Mouse (Mus musculus) adrenal gland, postnatal 25 days (tissue): ENCODE results near the gene Zdhhc19. TPM values are rescaled to one million over a fixed set of nuclear protein-coding genes. Genes with fewer than 3 reads are reported as not detected.
"Not testable (repeated sequence)": the region's sequence is repeated elsewhere in the genome, so short reads cannot be mapped to it uniquely, and the experiment has no call there.

Experiments used
- DNase-seq: peaks from one replicate; pipeline ENCODE4 v3.0.0; 2021; ENCODE audit warnings: mixed read lengths
- total RNA-seq: library from RNA; stranded (reverse); gene quantifications from 2 replicates; pipeline ENCODE4 v1.2.3, GENCODE M21; 2021

Zdhhc19 gene
- total RNA-seq, 1 experiment from 2014 or later = not detected

DNA sequence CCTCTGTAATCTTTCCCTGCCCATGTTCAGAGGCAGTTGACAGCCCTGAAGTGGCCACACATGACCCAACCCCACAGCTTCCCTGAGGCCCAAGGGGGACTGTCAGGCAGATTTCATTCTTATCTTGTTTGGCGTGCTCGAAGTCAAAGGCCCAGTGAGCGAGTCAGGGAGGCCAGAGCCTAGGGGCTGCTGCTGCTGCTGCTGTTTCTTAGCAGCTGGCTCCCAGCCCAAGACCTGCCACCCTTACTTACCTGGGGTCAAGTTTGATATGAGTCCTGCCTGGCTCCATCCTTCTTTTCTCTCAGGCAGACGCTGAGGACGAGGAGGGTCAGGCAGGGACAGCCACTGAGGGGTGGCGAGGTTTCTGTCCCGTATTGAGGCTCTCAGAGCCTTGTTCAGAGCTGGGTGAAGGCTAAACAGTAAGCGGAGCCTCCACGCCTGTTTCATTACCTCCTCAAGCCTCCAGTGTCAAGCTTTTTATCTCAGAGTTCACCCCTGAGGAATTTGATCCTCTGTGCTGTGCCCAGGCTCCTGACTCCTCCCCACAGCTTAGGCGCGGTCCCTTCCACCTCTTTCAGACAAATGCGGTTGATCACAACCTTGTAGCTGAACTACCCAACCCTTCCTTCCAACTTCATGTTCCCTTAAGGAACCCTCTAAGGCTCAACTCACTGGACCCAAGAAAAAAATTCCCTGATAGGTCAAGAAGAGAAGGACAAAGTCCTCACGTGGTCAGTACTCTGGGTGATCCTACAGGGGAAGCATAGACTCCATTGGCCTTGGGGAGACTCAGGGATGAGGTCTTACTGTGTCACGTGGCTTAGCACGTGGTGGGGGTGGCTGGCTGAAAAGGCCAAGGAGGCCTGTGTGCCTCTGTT lies 8.6 kb upstream of the Zdhhc19 start, which contains the start of gene Slc51a:
Gene Slc51a (minus strand): TSS at position 646 of the 878 bp plus-strand sequence.
- DNase-seq = no peak

- no peak for DNase-seq
Measured at GRCm38 (mm10) chr16:32488939-32489338, 7.1 kb upstream of the Zdhhc19 start.

DNA sequence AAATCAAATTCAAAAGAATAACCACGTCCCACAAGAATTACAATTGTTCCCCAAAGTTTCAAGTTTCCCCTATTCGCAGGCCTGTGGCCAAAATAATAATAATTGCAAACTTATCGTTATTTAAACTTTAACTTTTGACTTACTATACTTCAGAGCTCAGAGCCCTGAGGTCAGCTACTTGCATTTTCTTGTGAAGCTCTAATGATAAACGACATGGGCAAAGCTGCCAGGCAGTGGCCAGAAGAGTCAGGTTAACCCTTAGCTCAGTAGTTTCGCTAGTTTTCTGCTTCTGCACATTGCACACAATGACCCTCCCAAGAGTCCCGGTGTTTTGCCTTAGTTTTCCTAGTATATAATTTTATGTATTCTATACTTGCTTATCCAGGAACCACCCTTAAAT lies 1.7 kb upstream of the Zdhhc19 start:
- not testable (repeated sequence) for DNase-seq

GRCm38 (mm10) chr16:32498996-32499395 lies 2.9 kb downstream of the Zdhhc19 start:
- no peak for DNase-seq

- DNase-seq = peak; percentile 89
Measured at GRCm38 (mm10) chr16:32499430-32500037, 3.5 kb downstream of the Zdhhc19 start.

- no peak for DNase-seq
Measured at GRCm38 (mm10) chr16:32501459-32501858, 5.4 kb downstream of the Zdhhc19 start.

DNA sequence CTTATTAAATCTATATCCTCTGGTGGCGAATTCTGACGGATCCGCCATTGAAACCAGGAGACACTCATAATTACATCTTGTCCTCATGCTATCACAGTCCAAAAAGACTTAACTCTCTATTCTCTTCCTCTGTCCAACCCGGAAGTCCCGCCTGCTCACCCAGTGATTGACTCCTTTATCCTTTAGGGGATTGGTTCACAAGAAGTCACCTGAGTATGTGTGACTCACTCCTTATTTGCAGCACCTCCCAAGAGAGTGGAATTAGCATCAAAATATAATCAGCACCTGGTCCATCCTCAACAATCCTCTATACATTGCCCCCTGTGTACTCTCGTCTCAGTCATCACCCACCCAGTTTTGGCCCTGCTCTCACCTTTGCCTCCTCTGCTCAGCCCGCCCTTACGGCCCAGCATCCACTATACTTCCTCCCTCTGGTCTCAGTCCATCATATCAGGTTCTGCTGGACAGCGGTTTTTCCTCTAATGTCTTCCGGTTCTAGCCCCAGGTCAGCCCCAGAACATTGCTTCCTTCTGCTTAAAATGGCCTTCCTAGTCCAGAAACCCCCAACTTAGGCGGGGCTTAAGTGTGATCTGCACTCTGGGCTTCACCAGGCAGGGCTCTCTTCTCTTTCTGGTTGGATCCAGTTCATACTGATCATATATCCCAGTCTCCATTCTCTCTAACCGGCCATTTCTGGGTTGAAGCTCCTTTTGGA lies 6.7 kb downstream of the Zdhhc19 start:
- no peak for DNase-seq

GRCm38 (mm10) chr16:32503633-32504032 lies 7.6 kb downstream of the Zdhhc19 start:
- DNase-seq = no peak

DNA sequence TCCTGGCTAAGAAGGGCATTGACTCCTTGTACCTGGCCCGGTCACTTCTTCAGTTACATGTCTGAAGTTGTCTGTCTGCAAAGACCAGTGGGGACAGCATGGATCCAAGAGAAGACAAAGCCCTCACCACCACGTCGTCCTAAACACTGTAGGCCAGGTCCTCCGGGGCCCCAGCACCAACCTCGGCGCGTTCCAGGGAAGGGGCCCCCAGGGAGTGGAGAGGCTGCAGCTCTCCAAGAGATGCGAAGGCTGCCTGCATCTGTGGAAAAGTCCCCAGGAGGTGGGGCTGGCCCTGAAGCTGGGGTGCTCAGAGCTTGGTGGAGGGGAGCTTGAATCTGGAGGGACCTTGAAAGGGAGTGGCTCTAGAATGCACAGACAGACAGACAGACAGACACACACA lies 10.2 kb downstream of the Zdhhc19 start:
- DNase-seq = no peak

DNA sequence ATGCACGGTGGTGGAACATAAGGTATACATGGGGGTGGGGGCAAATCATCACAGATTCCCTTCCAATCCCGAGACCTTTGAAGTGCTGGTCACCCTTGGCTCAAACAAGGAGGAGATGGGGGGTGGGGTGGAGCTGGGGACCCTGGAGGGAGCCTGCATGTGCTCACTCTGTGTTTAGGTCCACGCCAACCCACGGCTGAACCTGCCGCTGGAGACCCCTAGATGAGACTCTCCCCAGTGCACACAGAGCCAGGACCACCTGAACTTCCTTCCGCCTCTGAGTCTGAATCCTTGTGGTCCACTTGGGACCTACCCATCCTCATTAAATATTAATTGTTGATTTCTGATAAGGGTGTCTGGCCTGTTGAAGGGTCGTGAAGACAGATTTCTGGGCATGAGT lies 10.8 kb downstream of the Zdhhc19 start:
- DNase-seq = no peak

GRCm38 (mm10) chr16:32507407-32507806 lies 11.3 kb downstream of the Zdhhc19 start:
- peak; percentile 64 for DNase-seq

- DNase-seq = no peak
Measured at GRCm38 (mm10) chr16:32508035-32508434, 12.0 kb downstream of the Zdhhc19 start.

- DNase-seq = no peak
Measured at GRCm38 (mm10) chr16:32508506-32509065, 12.5 kb downstream of the Zdhhc19 start.

GRCm38 (mm10) chr16:32509066-32509942 lies 13.2 kb downstream of the Zdhhc19 start:
- DNase-seq = peak; percentile 29

DNA sequence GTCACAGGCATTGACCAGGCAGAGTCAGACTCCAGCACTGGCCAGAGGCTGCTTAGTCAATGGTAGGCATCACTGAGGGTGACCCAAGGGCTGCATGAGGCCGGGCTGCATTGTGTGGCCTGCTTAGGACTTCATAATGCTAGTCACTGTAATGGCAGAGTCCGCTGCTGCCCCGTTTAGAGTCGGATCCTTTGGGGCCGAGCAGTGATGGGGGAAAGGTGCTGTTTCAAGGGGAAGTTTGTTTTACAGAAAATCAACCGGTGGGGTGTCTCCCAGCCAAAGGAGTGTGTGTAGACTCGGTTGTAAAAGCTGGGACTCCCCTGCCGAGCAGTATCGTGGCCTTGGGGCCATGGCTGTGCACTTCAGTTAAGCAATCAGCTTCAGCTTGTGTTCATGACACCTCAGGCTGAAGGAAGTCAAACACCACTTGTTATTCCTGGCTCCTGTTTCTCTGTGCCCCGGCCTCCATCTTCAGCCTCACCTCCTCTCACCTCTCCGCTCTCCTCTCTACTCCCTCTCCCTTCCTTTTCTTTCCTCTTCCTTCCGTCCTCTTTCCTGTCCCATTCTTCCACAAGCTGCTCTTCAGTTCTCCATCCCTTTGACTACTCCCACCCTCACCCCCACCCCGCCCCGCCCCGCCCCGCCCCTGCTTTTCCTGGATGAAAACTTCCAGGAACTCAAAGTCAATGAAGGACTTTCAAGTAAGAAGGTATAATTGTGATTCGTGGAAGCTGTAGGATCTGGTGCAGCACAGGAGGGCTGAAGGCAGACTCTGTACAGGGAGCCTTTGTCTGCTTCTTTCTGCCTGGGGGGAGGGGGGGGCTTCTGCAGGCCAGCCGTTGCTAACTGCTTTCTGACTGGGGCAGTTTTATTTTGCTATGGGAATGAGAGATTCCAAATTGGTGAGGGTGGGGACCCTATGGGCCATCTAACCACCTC lies 14.6 kb downstream of the Zdhhc19 start:
- DNase-seq = no peak

GRCm38 (mm10) chr16:32511338-32511734 lies 15.3 kb downstream of the Zdhhc19 start:
- no peak for DNase-seq

GRCm38 (mm10) chr16:32511827-32512490 lies 15.9 kb downstream of the Zdhhc19 start:
- no peak for DNase-seq

- peak; percentile 27 for DNase-seq
Measured at GRCm38 (mm10) chr16:32512921-32513320, 16.9 kb downstream of the Zdhhc19 start.

GRCm38 (mm10) chr16:32513401-32513800 lies 17.3 kb downstream of the Zdhhc19 start:
- DNase-seq = no peak

- no peak for DNase-seq
Measured at GRCm38 (mm10) chr16:32513948-32514347, 17.9 kb downstream of the Zdhhc19 start.
